Mouse (Mus musculus) right cerebral cortex, postnatal 25 days (tissue): ENCODE results near the gene Akap7.

Source experiments
- DNase-seq: peaks from one replicate; pipeline ENCODE4 v3.0.0; 2022

Gene Akap7

GRCm38 (mm10) chr10:25296657-25297369 is 10.9 kb downstream of the Akap7 start:
- peak; percentile 88 for DNase-seq

- DNase-seq, result no peak
Measured at GRCm38 (mm10) chr10:25296286-25296656, 11.4 kb downstream of the Akap7 start.

- no peak for DNase-seq
Measured at GRCm38 (mm10) chr10:25295836-25296235, 11.8 kb downstream of the Akap7 start.

GRCm38 (mm10) chr10:25294999-25295398 is 12.7 kb downstream of the Akap7 start:
- DNase-seq, result no peak

- DNase-seq, result no peak
Measured at GRCm38 (mm10) chr10:25293796-25294195, 13.9 kb downstream of the Akap7 start.

- no peak for DNase-seq
Measured at GRCm38 (mm10) chr10:25291053-25291452, 16.6 kb downstream of the Akap7 start.

GRCm38 (mm10) chr10:25285100-25285811 is 22.4 kb downstream of the Akap7 start:
- DNase-seq, result no peak

GRCm38 (mm10) chr10:25284427-25285099 is 23.1 kb downstream of the Akap7 start:
- no peak for DNase-seq

- no peak for DNase-seq
Measured at GRCm38 (mm10) chr10:25283397-25283796, 24.3 kb downstream of the Akap7 start.

GRCm38 (mm10) chr10:25280141-25280540 is 27.5 kb downstream of the Akap7 start:
- DNase-seq, result no peak

- no peak for DNase-seq
Measured at GRCm38 (mm10) chr10:25279406-25279805, 28.3 kb downstream of the Akap7 start.

GRCm38 (mm10) chr10:25275492-25275891 is 32.2 kb downstream of the Akap7 start:
- no peak for DNase-seq

GRCm38 (mm10) chr10:25274621-25275330 is 32.9 kb downstream of the Akap7 start:
- DNase-seq, result no peak

- no peak for DNase-seq
Measured at GRCm38 (mm10) chr10:25273731-25274130, 33.9 kb downstream of the Akap7 start.

GRCm38 (mm10) chr10:25271756-25272155 is 35.9 kb downstream of the Akap7 start:
- no peak for DNase-seq

GRCm38 (mm10) chr10:25271207-25271606 is 36.5 kb downstream of the Akap7 start:
- DNase-seq, result no peak

GRCm38 (mm10) chr10:25268476-25269351 is 39.0 kb downstream of the Akap7 start:
- no peak for DNase-seq

GRCm38 (mm10) chr10:25261176-25261575 is 46.5 kb downstream of the Akap7 start:
- DNase-seq, result no peak

GRCm38 (mm10) chr10:25260724-25261123 is 46.9 kb downstream of the Akap7 start:
- DNase-seq, result no peak

GRCm38 (mm10) chr10:25258171-25258570 is 49.5 kb downstream of the Akap7 start:
- no peak for DNase-seq

GRCm38 (mm10) chr10:25257466-25257865 is 50.2 kb downstream of the Akap7 start:
- DNase-seq, result no peak

- DNase-seq, result no peak
Measured at GRCm38 (mm10) chr10:25253474-25253873, 54.2 kb downstream of the Akap7 start.
